Mouse (Mus musculus): ENCODE results near the gene Fa2h.

The Fa2h gene

DNA sequence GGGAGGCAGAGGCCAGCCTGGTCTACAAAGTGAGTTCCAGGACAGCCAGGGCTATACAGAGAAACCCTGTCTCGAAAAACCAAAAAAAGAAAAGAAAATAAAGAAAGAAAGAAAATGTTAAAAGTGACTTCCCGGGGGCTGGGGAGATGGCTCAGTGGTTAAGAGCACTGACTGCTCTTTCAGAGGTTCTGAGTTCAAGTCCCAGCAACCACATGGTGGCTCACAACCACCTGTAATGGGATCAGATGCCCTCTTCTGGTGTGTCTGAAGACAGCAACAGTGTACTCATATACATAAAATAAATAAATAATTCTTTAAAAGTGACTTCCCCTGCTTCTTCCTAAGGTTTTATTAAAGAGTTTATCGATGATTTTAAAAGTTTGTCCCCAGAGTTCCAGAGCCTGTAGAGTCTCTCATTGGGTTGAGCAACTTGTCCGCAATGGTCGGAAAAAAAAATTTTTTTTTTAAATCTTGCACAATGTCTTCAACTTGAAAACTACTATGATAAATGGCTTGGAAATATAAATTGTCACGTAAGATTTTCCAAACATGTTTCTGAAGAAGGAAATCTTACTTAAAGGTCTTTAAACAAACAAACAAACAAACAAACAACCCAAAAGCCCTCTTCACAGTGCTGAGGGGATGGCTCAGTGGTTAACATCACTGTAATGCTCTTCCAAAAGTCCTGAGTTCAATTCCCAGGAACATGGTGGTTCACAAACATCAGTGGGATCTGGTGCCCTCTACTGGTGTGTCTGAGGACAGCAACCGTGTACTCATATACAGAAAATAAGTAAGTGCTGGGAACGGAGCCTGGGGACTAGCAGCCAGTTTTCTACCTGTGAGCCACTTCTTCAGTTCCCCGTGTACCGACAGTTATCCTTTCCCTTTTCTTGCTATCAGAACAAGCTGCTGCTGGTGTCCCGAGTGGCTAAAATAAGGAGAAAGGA is 92.8 kb downstream of the Fa2h start:
- in situ Hi-C loops (cut with MboI; ENCODE audit: low sequenced_read_pairs), result no loop called here

DNA sequence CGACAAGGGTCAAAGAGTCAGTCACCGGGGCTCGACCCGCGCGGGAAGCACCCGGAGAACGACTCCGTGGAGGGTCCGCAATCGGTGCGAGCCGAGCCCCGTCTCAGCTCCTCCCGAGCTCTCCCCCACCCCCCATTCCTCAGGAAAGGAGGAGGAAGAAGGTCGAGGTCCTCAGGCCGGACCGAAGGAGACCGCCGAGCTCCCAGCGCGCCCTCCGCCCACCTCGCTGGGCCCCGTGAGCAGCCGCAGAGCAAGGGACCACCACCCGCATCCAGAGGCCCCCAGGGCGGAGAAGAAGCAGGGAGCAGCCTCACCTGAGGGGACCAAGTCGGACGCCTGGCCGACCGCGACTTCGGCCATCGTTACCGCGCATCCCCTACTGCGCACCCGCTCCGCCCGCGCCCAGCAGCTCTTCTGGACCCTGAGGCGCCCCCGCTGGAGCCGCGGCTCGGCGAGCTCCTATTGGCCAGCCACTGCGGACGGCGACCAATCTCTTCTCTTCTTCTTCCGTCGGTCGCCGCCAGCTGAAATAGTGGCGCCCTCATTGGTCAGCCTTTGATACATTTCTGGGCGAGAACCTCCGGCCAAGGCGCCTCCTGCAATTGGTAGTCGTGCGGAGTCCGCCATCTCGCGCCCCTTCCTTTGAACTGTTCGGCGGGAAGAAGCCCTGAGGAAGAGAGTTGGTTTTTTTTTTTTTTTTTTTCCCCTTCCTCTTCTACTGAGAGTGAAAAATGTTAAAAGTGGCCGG is 93.6 kb downstream of the Fa2h start, which contains the start of gene Rfwd3:
Rfwd3 (minus strand) TSS at position 402 of the 748 bp plus-strand sequence.
- in situ Hi-C loops (cut with MboI; ENCODE audit: low sequenced_read_pairs), result no loop called here

- in situ Hi-C loops (cut with MboI; ENCODE audit: low sequenced_read_pairs), result no loop called here
Measured at GRCm38 (mm10) chr8:111299363-111299820, 94.2 kb downstream of the Fa2h start.

DNA sequence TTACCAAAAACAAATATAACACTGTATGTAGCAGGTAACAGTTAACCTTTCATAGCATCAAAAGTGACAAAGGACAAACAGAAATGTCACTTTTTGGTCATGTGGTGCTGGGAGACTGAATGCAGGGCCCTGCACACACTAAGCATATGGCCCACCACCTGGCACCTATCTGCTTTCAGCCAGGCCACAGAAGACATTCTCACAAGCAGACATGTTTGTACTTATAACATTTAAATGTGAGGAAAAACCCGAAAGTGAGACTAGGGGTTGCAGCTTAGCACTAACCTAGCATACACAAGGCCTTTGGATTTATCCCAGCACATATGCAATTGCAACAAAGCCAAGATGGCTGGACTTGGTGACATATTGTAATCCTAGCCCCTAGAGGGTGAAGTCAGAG is 95.6 kb downstream of the Fa2h start:
- in situ Hi-C loops (cut with MboI; ENCODE audit: low sequenced_read_pairs), result no loop called here

Data from CH12F3 (cell line).